Mouse (Mus musculus) bone marrow macrophage, adult 2 months (primary cell): ENCODE results near the gene Zfp609.

Experiments used
- CTCF ChIP-seq: IDR thresholded peaks from 2 replicates; pipeline ENCODE4 v1.5.1; 2012; ENCODE audit warnings: low read depth, mild to moderate bottlenecking, low read length, moderate library complexity
- POLR2A ChIP-seq: IDR thresholded peaks from 2 replicates; pipeline ENCODE4 v1.6.1; 2012; ENCODE audit warnings: mild to moderate bottlenecking, low read depth, low read length, borderline replicate concordance

- TF ChIP-seq POLR2A (no peak), CTCF (no peak)
These were observed 33.9 kb downstream of the Zfp609 start for GRCm38 (mm10) chr9:65793506-65793905.
